Mouse (Mus musculus): ENCODE data around the gene Vwf. TPM values are rescaled to one million over a fixed set of nuclear protein-coding genes. Genes with fewer than 3 reads are reported as not detected.

Vwf gene
- total RNA-seq, 1 experiment from 2014 or later: 6.9 TPM

- DNase-seq: no peak
Observed at GRCm38 (mm10) chr6:125640486-125640885, 93.9 kb downstream of the Vwf start.

- DNase-seq: no peak
Observed at GRCm38 (mm10) chr6:125641146-125641545, 94.6 kb downstream of the Vwf start.

- peak; percentile 73 for DNase-seq
Observed at GRCm38 (mm10) chr6:125648964-125649363, 102.4 kb downstream of the Vwf start.

- DNase-seq: no peak
Observed at GRCm38 (mm10) chr6:125651335-125651734, 104.8 kb downstream of the Vwf start.

GRCm38 (mm10) chr6:125653416-125653815, 106.8 kb downstream of the Vwf start:
- DNase-seq: no peak

- no peak for DNase-seq
Observed at GRCm38 (mm10) chr6:125656921-125657320, 110.3 kb downstream of the Vwf start.

- no peak for DNase-seq
Observed at GRCm38 (mm10) chr6:125657966-125658365, 111.4 kb downstream of the Vwf start.

- DNase-seq: peak; percentile 87
Observed at GRCm38 (mm10) chr6:125661106-125661877, 114.7 kb downstream of the Vwf start.

- DNase-seq: peak; percentile 19
Observed at GRCm38 (mm10) chr6:125663906-125664305, 117.3 kb downstream of the Vwf start.

- no peak for DNase-seq
Observed at GRCm38 (mm10) chr6:125671835-125672234, 125.3 kb downstream of the Vwf start.

- no peak for DNase-seq
Observed at GRCm38 (mm10) chr6:125678492-125678891, 131.9 kb downstream of the Vwf start.

- DNase-seq: no peak
Observed at GRCm38 (mm10) chr6:125680613-125681012, 134.0 kb downstream of the Vwf start.

- DNase-seq: no peak
Observed at GRCm38 (mm10) chr6:125685420-125685819, 138.8 kb downstream of the Vwf start.

GRCm38 (mm10) chr6:125687986-125688385, 141.4 kb downstream of the Vwf start:
- no peak for DNase-seq

- peak; percentile 14 for DNase-seq
Observed at GRCm38 (mm10) chr6:125690057-125690703, 143.6 kb downstream of the Vwf start, which contains the start of gene Ano2. Gene Ano2 (plus strand): TSS chr6:125690419.

- no peak for DNase-seq
Observed at GRCm38 (mm10) chr6:125701146-125701545, 154.6 kb downstream of the Vwf start.

GRCm38 (mm10) chr6:125711261-125711660, 164.7 kb downstream of the Vwf start:
- no peak for DNase-seq

- DNase-seq: no peak
Observed at GRCm38 (mm10) chr6:125726408-125726807, 179.8 kb downstream of the Vwf start.

GRCm38 (mm10) chr6:125727484-125727911, 180.9 kb downstream of the Vwf start:
- DNase-seq: no peak

GRCm38 (mm10) chr6:125729471-125729870, 182.9 kb downstream of the Vwf start:
- peak; percentile 30 for DNase-seq

- no peak for DNase-seq
Observed at GRCm38 (mm10) chr6:125729986-125730535, 183.5 kb downstream of the Vwf start.

Data from adrenal gland, postnatal 25 days (tissue).